Mouse (Mus musculus) limb, embryonic 14.5 days (tissue): Measurements from ENCODE around the gene A030014E15Rik. TPM values are rescaled to one million over a fixed set of nuclear protein-coding genes. Genes with fewer than 3 reads are reported as not detected.

Experiments used
- ATAC-seq: fragments of 200-750 bp; cut with Nextera tagmentation; 2 replicates; pipeline ENCODE4 v1.8.0; 2017; ENCODE audit warnings: low read depth, moderate number of reproducible peaks, moderate TSS enrichment; ENCODE audit not compliant: low FRiP score
- DNase-seq: peaks from one replicate; pipeline ENCODE4 v3.0.0-alpha.2; 2015; ENCODE audit warnings: low spot score
- H3K27ac ChIP-seq: fragments of 300-500 bp; sonication (generic); replicated peaks from 2 replicates; pipeline ENCODE4 v1.5.1; 2014; ENCODE audit warnings: low read depth, mild to moderate bottlenecking, low read length, moderate library complexity, mixed read lengths
- H3K27me3 ChIP-seq: fragments of 300-500 bp; sonication (generic); 2 replicates; pipeline ENCODE4 v1.6.1; 2014; ENCODE audit warnings: low read length, mixed read lengths; ENCODE audit not compliant: control insufficient read depth, insufficient read depth
- H3K36me3 ChIP-seq: fragments of 300-500 bp; sonication (generic); 2 replicates; pipeline ENCODE4 v1.6.1; 2014; ENCODE audit warnings: mild to moderate bottlenecking, low read length, moderate library complexity, mixed read lengths; ENCODE audit not compliant: control insufficient read depth, insufficient read depth
- H3K4me1 ChIP-seq: fragments of 300-500 bp; sonication (generic); 2 replicates; pipeline ENCODE4 v1.6.1; 2014; ENCODE audit warnings: antibody characterized with exemption, low read length, mixed read lengths; ENCODE audit not compliant: control insufficient read depth, insufficient read depth
- H3K4me2 ChIP-seq: fragments of 300-500 bp; sonication (generic); replicated peaks from 2 replicates; pipeline ENCODE4 v1.6.1; 2014; ENCODE audit warnings: low read depth, mild to moderate bottlenecking, low read length, moderate library complexity; ENCODE audit not compliant: severe bottlenecking
- H3K4me3 ChIP-seq: fragments of 300-500 bp; sonication (generic); replicated peaks from 2 replicates; pipeline ENCODE4 v1.5.1; 2014; ENCODE audit warnings: low read length
- H3K9ac ChIP-seq: fragments of 300-500 bp; sonication (generic); 2 replicates; pipeline ENCODE4 v1.6.1; 2014; ENCODE audit warnings: mild to moderate bottlenecking, low read depth, low read length, moderate library complexity; ENCODE audit not compliant: severe bottlenecking
- H3K9me3 ChIP-seq: fragments of 300-500 bp; sonication (generic); 2 replicates; pipeline ENCODE4 v1.6.1; 2016; ENCODE audit warnings: low read length; ENCODE audit not compliant: control insufficient read depth
- POLR2A ChIP-seq: fragments of 200-500 bp; IDR thresholded peaks from 2 replicates; pipeline ENCODE4 v1.8.0; 2012; ENCODE audit warnings: inconsistent platforms, mild to moderate bottlenecking, moderate library complexity, borderline replicate concordance; ENCODE audit not compliant: insufficient read depth, insufficient read length; ENCODE audit errors: extremely low read depth
- WGBS: fragments of 180-500 bp; shearing (Covaris S2); extraction: QIAGEN DNeasy Blood & Tissue Kit; methylation state at CpG from one replicate; pipeline ENCODE4 v1.1.7; 2014; 5-methylcytosine and 5-hydroxymethylcytosine counted together
- polyA plus RNA-seq, 2 experiments: library from polyadenylated mRNA; depleted of rRNA in 1 of 2; stranded (reverse) in 1 of 2; unstranded in 1 of 2; fragments of >200 nt; fragmentation: Nextera tagmentation in 1 of 2; extraction: Ambion mirVana in 1 of 2; gene quantifications; 2 replicates each; pipeline versions ENCODE4 v1.2.1 to v1.2.3; 2012 to 2014

The A030014E15Rik gene
- polyA plus RNA-seq, 2 experiments: not detected

DNA sequence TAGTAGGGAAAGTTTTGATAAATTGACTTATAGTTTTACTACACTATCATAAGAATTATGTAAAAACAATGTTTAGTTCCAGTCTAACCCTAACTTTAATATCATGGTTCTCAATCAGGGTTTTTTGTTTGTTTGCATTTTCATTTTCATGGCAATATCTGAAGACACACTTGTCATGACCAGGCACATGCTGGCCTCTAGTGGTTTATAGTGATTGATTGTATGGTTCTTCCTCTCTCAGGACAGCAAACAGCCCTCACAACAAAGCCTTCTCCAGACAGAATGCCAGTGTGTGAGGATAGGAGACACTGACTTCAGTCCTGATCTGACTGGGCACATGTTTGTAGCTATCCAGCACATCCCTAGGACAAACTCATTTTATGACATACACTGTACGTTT lies 48.5 kb downstream of the A030014E15Rik start:
- no peak for DNase-seq
- ATAC-seq: no peak
- 69% methylated on average over 1 of the region's 1 CpGs for WGBS
- Histone ChIP-seq H3K9ac (no peak overlapping the region), H3K4me1 (no peaks in the 10 kb centered on the region), H3K4me3 (no peak overlapping the region), H3K36me3 (no peaks in the 10 kb centered on the region), H3K4me2 (no peak overlapping the region), H3K9me3 (no peaks in the 10 kb centered on the region), H3K27ac (no peak overlapping the region), H3K27me3 (no peaks in the 10 kb centered on the region)
- no peak for TF ChIP-seq POLR2A

DNA sequence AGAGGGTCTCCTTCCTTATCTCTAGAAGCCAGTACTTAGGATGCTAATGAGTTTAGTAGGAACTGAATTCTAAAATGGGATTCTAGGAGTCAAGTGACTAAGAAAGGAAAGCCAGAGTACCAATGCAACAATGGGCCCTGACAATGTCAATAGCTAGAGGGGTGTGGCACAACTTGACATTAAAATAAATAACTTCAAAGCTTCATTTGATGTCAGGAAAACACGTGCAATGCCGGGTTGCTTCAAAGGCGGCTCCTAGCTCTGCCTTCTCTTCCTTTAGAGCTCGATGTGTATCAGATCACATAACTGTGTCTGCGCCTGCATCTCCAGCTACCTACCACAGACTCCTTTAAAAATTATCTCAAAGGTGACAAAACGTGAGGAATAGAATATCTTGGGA lies 49.2 kb downstream of the A030014E15Rik start:
- H3K9ac ChIP-seq: no peak overlapping the region
- no peaks in the 10 kb centered on the region for H3K27me3 ChIP-seq
- TF ChIP-seq POLR2A: no peak
- H3K9me3 ChIP-seq: no peaks in the 10 kb centered on the region
- no peak overlapping the region for H3K4me3 ChIP-seq
- WGBS: 66% methylated on average over 6 of the region's 6 CpGs
- H3K4me2 ChIP-seq: no peak overlapping the region
- no peak for DNase-seq
- H3K36me3 ChIP-seq: no peaks in the 10 kb centered on the region
- H3K27ac ChIP-seq: no peak overlapping the region
- ATAC-seq: no peak
- no peaks in the 10 kb centered on the region for H3K4me1 ChIP-seq

DNA sequence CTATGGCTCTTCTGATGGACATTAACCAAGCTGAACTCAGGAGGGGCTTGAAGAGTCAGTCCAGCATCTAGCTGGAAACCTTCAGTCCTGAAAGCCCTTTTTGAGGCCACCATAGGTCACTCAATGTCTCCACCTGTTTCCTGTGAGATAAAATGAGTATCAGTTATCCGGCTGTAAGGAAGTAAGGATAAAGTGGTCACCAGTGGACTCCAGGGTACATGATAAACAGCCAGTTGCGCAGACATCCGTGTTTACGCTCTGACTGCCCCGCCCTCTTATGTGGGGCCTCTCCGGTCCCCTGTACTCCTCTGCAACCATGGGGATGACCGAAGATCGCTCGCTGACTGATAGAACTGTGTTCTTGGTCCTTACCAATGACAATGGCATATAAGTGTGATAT lies 49.6 kb downstream of the A030014E15Rik start:
- H3K4me1 ChIP-seq: no peaks in the 10 kb centered on the region
- DNase-seq (no peak), ATAC-seq (no peak)
- no peak overlapping the region for H3K4me2 ChIP-seq
- no peak overlapping the region for H3K9ac ChIP-seq
- no peaks in the 10 kb centered on the region for H3K27me3 ChIP-seq
- WGBS: 92% methylated on average over 9 of the region's 9 CpGs
- H3K36me3 ChIP-seq: no peaks in the 10 kb centered on the region
- no peak for TF ChIP-seq POLR2A
- no peak overlapping the region for H3K27ac ChIP-seq
- no peak overlapping the region for H3K4me3 ChIP-seq
- no peaks in the 10 kb centered on the region for H3K9me3 ChIP-seq

Other genes starting within 250 kb of the A030014E15Rik start
- gene Mff, start 200.0 kb upstream of the A030014E15Rik start, polyA plus RNA-seq (2012; rRNA removed): 150 and 176 TPM in 2 replicates
- gene Mff, start 200.0 kb upstream of the A030014E15Rik start, polyA plus RNA-seq (2014; fragmentation: Nextera tagmentation; extraction: Ambion mirVana): 223 and 224 TPM in 2 replicates
- not detected in 2 replicates for gene Tm4sf20, start 156.5 kb upstream of the A030014E15Rik start, polyA plus RNA-seq (2012; rRNA removed)
- gene Tm4sf20, start 156.5 kb upstream of the A030014E15Rik start, polyA plus RNA-seq (2014; fragmentation: Nextera tagmentation; extraction: Ambion mirVana): not detected in 2 replicates
- gene Gm47791, start 153.7 kb upstream of the A030014E15Rik start, polyA plus RNA-seq (2012; rRNA removed): not detected in 2 replicates
- gene Gm47791, start 153.7 kb upstream of the A030014E15Rik start, polyA plus RNA-seq (2014; fragmentation: Nextera tagmentation; extraction: Ambion mirVana): not detected in 2 replicates
- 39.6 and 47.4 TPM in 2 replicates for gene Agfg1, start 85.4 kb upstream of the A030014E15Rik start, polyA plus RNA-seq (2012; rRNA removed)
- gene Agfg1, start 85.4 kb upstream of the A030014E15Rik start, polyA plus RNA-seq (2014; fragmentation: Nextera tagmentation; extraction: Ambion mirVana): 36.9 and 41.8 TPM in 2 replicates
- gene A030005L19Rik, start 11.6 kb upstream of the A030014E15Rik start, polyA plus RNA-seq (2012; rRNA removed): 0.55 and 1.9 TPM in 2 replicates
- gene A030005L19Rik, start 11.6 kb upstream of the A030014E15Rik start, polyA plus RNA-seq (2014; fragmentation: Nextera tagmentation; extraction: Ambion mirVana): 0.23 TPM in 1 of 2 replicates, not detected in the other
- 0.08 TPM in 1 of 2 replicates, not detected in the other for gene Gm6217, start 6.5 kb downstream of the A030014E15Rik start, polyA plus RNA-seq (2012; rRNA removed)
- gene Gm6217, start 6.5 kb downstream of the A030014E15Rik start, polyA plus RNA-seq (2014; fragmentation: Nextera tagmentation; extraction: Ambion mirVana): not detected in 2 replicates
- gene A030003K21Rik, start 18.5 kb downstream of the A030014E15Rik start, polyA plus RNA-seq (2012; rRNA removed): 0.08 TPM in 1 of 2 replicates, not detected in the other
- gene A030003K21Rik, start 18.5 kb downstream of the A030014E15Rik start, polyA plus RNA-seq (2014; fragmentation: Nextera tagmentation; extraction: Ambion mirVana): 0.33 TPM in 1 of 2 replicates, not detected in the other
- 0.14 TPM in 1 of 2 replicates, not detected in the other for gene Gm7544, start 31.1 kb downstream of the A030014E15Rik start, polyA plus RNA-seq (2012; rRNA removed)
- not detected in 2 replicates for gene Gm7544, start 31.1 kb downstream of the A030014E15Rik start, polyA plus RNA-seq (2014; fragmentation: Nextera tagmentation; extraction: Ambion mirVana)
- gene Gm47955, start 35.4 kb downstream of the A030014E15Rik start, polyA plus RNA-seq (2012; rRNA removed): not detected in 2 replicates
- gene Gm47955, start 35.4 kb downstream of the A030014E15Rik start, polyA plus RNA-seq (2014; fragmentation: Nextera tagmentation; extraction: Ambion mirVana): not detected in 2 replicates
- gene Gm47959, start 75.6 kb downstream of the A030014E15Rik start, polyA plus RNA-seq (2012; rRNA removed): not detected in 2 replicates
- gene Gm47959, start 75.6 kb downstream of the A030014E15Rik start, polyA plus RNA-seq (2014; fragmentation: Nextera tagmentation; extraction: Ambion mirVana): not detected in 2 replicates
- gene Slc19a3, start 113.5 kb downstream of the A030014E15Rik start, polyA plus RNA-seq (2012; rRNA removed): 1.2 and 1.3 TPM in 2 replicates
- gene Slc19a3, start 113.5 kb downstream of the A030014E15Rik start, polyA plus RNA-seq (2014; fragmentation: Nextera tagmentation; extraction: Ambion mirVana): 0.35 and 0.54 TPM in 2 replicates
- not detected in 2 replicates for gene Krtap28-10, start 117.6 kb downstream of the A030014E15Rik start, polyA plus RNA-seq (2012; rRNA removed)
- not detected in 2 replicates for gene Krtap28-10, start 117.6 kb downstream of the A030014E15Rik start, polyA plus RNA-seq (2014; fragmentation: Nextera tagmentation; extraction: Ambion mirVana)
- gene Gm47969, start 120.0 kb downstream of the A030014E15Rik start, polyA plus RNA-seq (2012; rRNA removed): not detected in 2 replicates
- not detected in 2 replicates for gene Gm47969, start 120.0 kb downstream of the A030014E15Rik start, polyA plus RNA-seq (2014; fragmentation: Nextera tagmentation; extraction: Ambion mirVana)
- not detected in 2 replicates for gene A030005K14Rik, start 134.5 kb downstream of the A030014E15Rik start, polyA plus RNA-seq (2012; rRNA removed)
- gene A030005K14Rik, start 134.5 kb downstream of the A030014E15Rik start, polyA plus RNA-seq (2014; fragmentation: Nextera tagmentation; extraction: Ambion mirVana): not detected in 2 replicates
- 0.09 and 0.13 TPM in 2 replicates for gene Krtap28-13, start 136.0 kb downstream of the A030014E15Rik start, polyA plus RNA-seq (2012; rRNA removed)
- gene Krtap28-13, start 136.0 kb downstream of the A030014E15Rik start, polyA plus RNA-seq (2014; fragmentation: Nextera tagmentation; extraction: Ambion mirVana): not detected in 2 replicates
- 0.13 TPM in 1 of 2 replicates, not detected in the other for gene Ccl20, start 191.8 kb downstream of the A030014E15Rik start, polyA plus RNA-seq (2012; rRNA removed)
- not detected in 2 replicates for gene Ccl20, start 191.8 kb downstream of the A030014E15Rik start, polyA plus RNA-seq (2014; fragmentation: Nextera tagmentation; extraction: Ambion mirVana)
- gene Daw1, start 234.8 kb downstream of the A030014E15Rik start, polyA plus RNA-seq (2012; rRNA removed): 0.36 and 0.45 TPM in 2 replicates
- 0.18 and 0.29 TPM in 2 replicates for gene Daw1, start 234.8 kb downstream of the A030014E15Rik start, polyA plus RNA-seq (2014; fragmentation: Nextera tagmentation; extraction: Ambion mirVana)